Mouse (Mus musculus) c-Kit-negative CD71-positive TER-119-positive erythroid progenitor cells, embryonic 14.5 days (primary cell): ENCODE data around the gene Zfp768.

Experiments used
- DNase-seq: peaks from one replicate; pipeline ENCODE4 v3.0.0-alpha.2; 2013; ENCODE audit warnings: low read depth, low spot score

Zfp768 gene

GRCm38 (mm10) chr7:127297586-127298193 is 47.7 kb downstream of the Zfp768 start:
- no peak for DNase-seq

GRCm38 (mm10) chr7:127296786-127297555 is 48.4 kb downstream of the Zfp768 start:
- DNase-seq, result no peak

GRCm38 (mm10) chr7:127296098-127296497 is 49.3 kb downstream of the Zfp768 start, which contains the start of gene Itgal:
TSS of gene Itgal (plus strand) at chr7:127296260.
- no peak for DNase-seq
